Mouse (Mus musculus): ENCODE data around the gene Zfyve27.

DNA sequence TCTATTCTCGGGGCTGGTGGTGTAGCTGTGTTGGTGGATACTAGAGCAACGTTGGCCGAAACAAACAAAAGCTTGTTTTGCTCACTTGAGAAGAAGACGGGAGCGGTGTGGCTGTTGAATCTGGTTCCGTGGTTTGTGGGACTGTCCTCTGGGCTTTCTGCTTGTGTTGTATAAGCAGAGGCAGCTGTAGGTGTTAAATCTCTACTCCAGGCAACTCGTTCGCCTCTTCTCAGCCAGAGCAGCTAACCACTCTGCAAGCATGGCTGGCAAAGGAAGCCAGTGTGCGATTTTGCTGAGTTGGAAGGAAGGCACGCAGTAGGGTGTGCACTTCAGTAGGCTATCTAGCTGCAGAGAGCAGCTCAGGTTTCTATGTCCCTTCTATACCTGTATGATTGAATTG is 62.7 kb downstream of the Zfyve27 start:
- TF ChIP-seq CTCF (IDR thresholded peaks at IDR 0.05; ENCODE audit: extremely low read depth, insufficient read depth, insufficient read length, insufficient replicate concordance): no peak
- no peak for TF ChIP-seq POLR2A (IDR thresholded peaks at IDR 0.05; ENCODE audit: low read depth, low read length)

All from spleen, adult 2 months (tissue).